Mouse (Mus musculus) erythroblast, embryonic 14.5 days (primary cell): ENCODE results near the gene Nfatc3.

Experiments
- GATA1 ChIP-seq: IDR thresholded peaks from 2 replicates; pipeline ENCODE4 v1.6.1; 2012; ENCODE audit warnings: low read length, inconsistent platforms, mixed read lengths
- TAL1 ChIP-seq: IDR thresholded peaks from 3 replicates; pipeline ENCODE4 v1.6.1; 2012; ENCODE audit warnings: low read length, inconsistent platforms, mixed read lengths

DNA sequence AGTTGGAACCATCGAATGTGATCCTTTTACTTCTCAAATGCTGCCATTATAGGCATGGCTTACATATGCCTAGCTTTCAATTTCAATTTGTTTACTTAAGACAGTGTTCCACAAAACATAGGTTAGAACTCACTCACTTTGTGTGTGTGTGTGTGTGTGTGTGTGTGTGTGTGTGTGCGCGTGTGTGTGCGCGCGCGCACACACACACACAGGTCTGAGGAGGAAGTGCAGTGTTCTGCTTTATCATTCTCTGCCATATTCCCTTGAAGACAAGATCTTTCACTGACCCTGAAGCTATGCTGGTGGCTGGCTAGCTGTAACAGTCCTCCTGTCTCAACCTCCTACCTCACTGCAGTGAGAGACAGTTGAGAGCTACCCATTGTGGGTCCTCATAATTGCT, 4.4 kb downstream of the Nfatc3 start:
- TF ChIP-seq GATA1 (no peak), TAL1 (no peak)
